Mouse (Mus musculus): ENCODE measurements around the gene BC107364. TPM values are rescaled to one million over a fixed set of nuclear protein-coding genes. Genes with fewer than 3 reads are reported as not detected.
"Not testable (repeated sequence)": the region's sequence is repeated elsewhere in the genome, so short reads cannot be mapped to it uniquely, and the experiment has no call there.

The BC107364 gene
- polyA plus RNA-seq, 1 experiment from 2014 or later, result 0.55 TPM

DNA sequence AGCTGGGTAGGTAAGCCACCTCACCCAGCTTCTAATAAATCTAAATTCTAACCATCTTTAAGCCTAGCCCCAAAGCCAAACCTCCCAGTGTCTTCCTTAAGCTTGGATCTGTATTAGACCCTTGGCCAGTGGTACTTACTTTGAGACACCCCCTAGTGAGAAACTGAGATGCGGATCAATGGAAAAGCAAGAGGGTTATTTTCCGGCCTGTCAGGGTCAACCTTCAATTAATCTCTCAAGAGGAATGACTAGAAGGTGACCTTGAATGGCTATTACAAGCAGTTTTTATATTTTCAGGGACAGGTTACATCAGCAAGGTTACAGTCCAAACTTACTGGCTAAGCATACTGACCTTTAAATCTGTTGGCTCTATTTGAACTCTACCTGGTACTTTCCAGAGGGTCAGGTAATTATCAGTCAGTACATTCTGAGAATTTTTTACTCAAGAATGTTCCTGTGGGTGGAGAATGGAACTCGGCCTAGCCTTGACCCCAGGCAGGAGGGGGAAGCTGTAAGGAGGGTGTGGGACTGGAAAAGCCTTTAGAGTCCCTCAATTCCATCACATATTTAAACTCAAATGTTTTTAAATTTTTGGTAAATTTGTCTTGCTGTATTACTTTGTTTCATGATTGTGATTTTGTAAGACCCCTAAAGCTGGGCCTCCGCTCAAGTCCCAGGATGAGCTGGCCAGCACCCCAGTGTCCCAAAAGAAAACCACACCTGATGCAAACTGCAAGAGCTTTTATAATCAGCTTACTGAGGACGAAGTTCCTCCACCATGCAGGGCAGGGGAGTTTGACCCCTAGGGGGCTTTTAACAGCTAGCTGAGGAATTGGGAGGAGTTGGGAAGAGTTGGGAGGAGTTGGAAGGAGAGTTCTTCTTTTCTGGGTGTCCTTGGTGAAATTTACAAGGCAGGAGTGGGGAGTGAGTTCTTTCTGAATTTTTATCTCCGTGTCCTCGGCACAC, 34.0 kb downstream of the BC107364 start:
- 69% methylated on average over 7 of the region's 7 CpGs for WGBS
- H3K4me1 ChIP-seq, result 0 out of 2 replicates have a peak, but pooled peaks cover 3% of the 10 kb centered on the region
- no peaks in the 10 kb centered on the region for H3K36me3 ChIP-seq
- no peak for ATAC-seq (ENCODE audit: insufficient number of reproducible peaks, low FRiP score, low TSS enrichment, low read depth)
- H3K27me3 ChIP-seq, result no peaks in the 10 kb centered on the region
- H3K9ac ChIP-seq, result no peak overlapping the region
- no peak overlapping the region for H3K4me2 ChIP-seq
- H3K4me3 ChIP-seq, result no peak overlapping the region
- no peaks in the 10 kb centered on the region for H3K9me3 ChIP-seq
- no peak overlapping the region for H3K27ac ChIP-seq

DNA sequence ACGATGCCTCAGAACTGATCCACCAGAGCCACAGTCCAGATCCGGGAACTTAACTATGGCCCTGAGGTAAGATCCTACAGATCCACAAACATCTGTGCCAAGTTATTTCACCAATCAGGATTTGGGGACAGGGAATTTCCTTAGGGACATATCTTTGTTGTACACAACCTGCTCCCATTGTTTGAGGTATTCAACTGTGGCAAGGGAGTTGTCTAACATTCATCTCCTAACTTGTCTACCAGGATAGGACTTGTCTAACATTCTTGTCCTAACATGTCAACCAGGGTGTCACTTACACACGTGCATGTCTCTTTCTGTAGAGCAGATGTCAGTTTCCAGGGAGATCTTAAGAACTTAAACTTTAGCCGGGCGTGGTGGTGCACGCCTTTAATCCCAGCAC, 35.5 kb downstream of the BC107364 start:
- Histone ChIP-seq H3K27ac (no peak overlapping the region), H3K4me1 (0 out of 2 replicates have a peak, but pooled peaks cover 3% of the 10 kb centered on the region), H3K9ac (no peak overlapping the region), H3K4me3 (no peak overlapping the region), H3K27me3 (peaks cover under 1% of the 10 kb centered on the region; the same call in 1 of the 2 replicates), H3K4me2 (no peak overlapping the region), H3K36me3 (no peaks in the 10 kb centered on the region), H3K9me3 (no peaks in the 10 kb centered on the region)
- 86% methylated on average over 6 of the region's 6 CpGs for WGBS
- ATAC-seq (ENCODE audit: insufficient number of reproducible peaks, low FRiP score, low TSS enrichment, low read depth), result no peak

DNA sequence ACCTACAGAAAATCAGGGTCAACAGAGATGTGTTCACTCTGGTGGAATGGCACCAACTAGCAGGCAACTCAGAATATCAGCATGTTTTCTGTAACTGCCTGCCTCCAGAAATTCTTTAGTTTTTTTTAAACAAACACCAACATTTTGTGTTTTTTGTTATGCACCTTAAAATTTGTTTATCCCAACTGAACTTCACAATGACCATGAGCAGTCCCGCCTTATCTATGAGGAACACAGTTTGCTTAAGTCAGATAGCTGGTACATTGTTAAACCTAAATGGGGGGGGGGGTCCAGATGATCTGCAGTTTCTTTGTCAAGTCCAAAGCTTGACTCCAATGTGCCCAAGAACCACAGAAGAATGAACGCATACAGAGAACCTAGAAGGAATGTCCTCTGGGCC, 36.0 kb downstream of the BC107364 start:
- H3K4me3 ChIP-seq, result no peak overlapping the region
- H3K9ac ChIP-seq, result no peak overlapping the region
- H3K4me2 ChIP-seq, result no peak overlapping the region
- ATAC-seq (ENCODE audit: insufficient number of reproducible peaks, low FRiP score, low TSS enrichment, low read depth), result no peak
- WGBS, result 87% methylated on average over 2 of the region's 2 CpGs
- H3K36me3 ChIP-seq, result no peaks in the 10 kb centered on the region
- peaks cover 5% of the 10 kb centered on the region; the same call in 1 of the 2 replicates for H3K27me3 ChIP-seq
- no peaks in the 10 kb centered on the region for H3K9me3 ChIP-seq
- H3K27ac ChIP-seq, result no peak overlapping the region
- 0 out of 2 replicates have a peak, but pooled peaks cover 3% of the 10 kb centered on the region for H3K4me1 ChIP-seq

DNA sequence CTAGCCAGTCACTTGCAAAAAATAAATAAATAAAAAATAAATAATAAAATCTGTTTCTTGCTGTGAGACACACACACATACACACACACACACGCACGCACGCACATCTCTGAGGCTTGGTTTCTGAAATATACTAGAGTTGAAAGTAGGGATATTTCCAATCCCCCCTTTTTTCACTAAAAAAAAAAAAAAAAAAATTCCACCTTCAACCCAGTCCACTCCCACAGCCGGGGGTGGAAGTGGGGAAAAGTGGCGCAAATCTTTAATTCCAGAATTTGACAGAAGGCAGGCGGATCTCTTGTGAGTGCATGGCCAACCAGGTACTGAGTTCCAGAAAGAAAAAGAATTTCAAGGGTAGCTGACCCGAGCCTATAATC, 37.2 kb downstream of the BC107364 start:
- H3K27ac ChIP-seq, result no peak overlapping the region
- H3K9ac ChIP-seq, result no peak overlapping the region
- peak overlapping the region; percentile 80 for H3K4me2 ChIP-seq
- no peaks in the 10 kb centered on the region for H3K36me3 ChIP-seq
- ATAC-seq (ENCODE audit: insufficient number of reproducible peaks, low FRiP score, low TSS enrichment, low read depth), result no peak
- 37% methylated on average over 7 of the region's 7 CpGs for WGBS
- no peaks in the 10 kb centered on the region for H3K9me3 ChIP-seq
- H3K4me1 ChIP-seq, result 0 out of 2 replicates have a peak, but pooled peaks cover 3% of the 10 kb centered on the region
- H3K27me3 ChIP-seq, result peaks cover 13% of the 10 kb centered on the region
- H3K4me3 ChIP-seq, result peak overlapping the region; percentile 68

DNA sequence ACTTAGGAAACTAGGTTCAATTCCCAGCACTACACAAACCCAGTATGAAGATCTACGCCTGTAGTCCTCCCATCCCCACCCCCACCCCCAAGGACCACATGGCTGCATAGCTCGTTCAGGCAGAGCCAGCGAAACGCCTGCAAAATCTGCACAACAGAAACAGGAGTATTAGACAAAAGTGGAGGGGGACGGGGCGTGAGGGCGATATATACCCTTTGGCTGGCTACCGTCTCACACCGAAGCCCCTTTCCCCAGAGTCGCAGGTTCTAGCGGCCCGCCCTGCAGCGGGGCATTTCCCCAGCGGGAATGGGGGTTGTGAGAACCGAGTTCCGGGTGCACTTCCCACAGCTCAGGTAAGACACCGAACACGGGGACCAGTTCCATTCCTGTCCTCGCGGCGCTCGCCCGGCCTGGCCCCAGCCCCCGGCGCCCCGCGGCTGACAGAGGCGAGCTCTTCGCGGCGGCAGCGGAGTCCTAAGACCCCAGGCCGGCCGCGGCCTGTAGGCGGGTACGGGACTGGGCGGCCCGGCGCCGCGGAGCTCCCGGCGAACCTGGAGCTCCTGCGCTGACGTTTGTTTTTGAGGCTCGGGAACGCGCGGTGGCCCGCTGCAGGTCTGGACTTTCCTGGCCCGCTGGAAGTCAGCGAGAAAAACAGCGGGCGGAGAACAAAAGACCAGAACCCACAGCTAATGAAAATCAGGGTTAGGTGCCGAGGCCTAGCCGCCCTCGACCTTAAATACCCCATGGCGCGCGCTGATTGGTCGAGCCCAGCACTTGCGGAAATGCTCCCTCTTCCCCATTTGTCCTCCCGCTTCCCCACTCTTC, 37.8 kb downstream of the BC107364 start:
- peak overlapping the region; percentile 84 for H3K27ac ChIP-seq
- WGBS, result under 1% methylated on average over 64 of the region's 64 CpGs
- H3K9me3 ChIP-seq, result no peaks in the 10 kb centered on the region
- peak overlapping the region; percentile 68 for H3K4me3 ChIP-seq
- H3K4me1 ChIP-seq, result peaks cover 8% of the 10 kb centered on the region
- peak overlapping the region; percentile 75 for H3K9ac ChIP-seq
- H3K4me2 ChIP-seq, result peak overlapping the region; percentile 80
- peak; percentile 78; the same call in 1 of the 2 replicates for ATAC-seq (ENCODE audit: insufficient number of reproducible peaks, low FRiP score, low TSS enrichment, low read depth)
- H3K27me3 ChIP-seq, result peaks cover 19% of the 10 kb centered on the region
- no peaks in the 10 kb centered on the region for H3K36me3 ChIP-seq

DNA sequence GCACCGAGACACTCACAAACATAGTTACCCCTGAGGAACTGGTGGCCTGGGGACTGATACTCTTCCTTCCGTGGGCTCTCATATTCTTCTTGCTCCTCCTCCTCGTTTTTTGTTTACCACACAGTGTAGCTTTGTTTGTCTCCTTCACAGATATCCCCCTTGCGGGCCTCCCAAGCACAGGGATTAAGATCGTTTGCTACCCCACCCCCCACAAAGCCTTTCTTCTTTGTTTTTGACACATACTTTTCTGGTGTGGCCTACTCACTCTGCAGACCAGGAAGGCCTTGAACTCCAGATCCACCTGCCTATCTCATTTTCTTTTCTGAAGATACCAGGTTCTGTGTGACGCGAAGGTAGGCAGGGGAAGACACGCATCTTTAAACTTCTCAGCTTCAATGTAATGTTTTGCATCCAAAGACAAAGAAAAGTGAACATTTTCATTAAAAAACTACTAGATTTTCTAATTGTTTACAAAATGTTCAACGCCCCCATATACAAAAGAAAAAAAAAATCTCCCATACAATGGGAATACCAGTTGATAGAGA, 38.5 kb downstream of the BC107364 start:
- WGBS, result 61% methylated on average over 9 of the region's 9 CpGs
- H3K9ac ChIP-seq, result no peak overlapping the region
- no peak for ATAC-seq (ENCODE audit: insufficient number of reproducible peaks, low FRiP score, low TSS enrichment, low read depth)

DNA sequence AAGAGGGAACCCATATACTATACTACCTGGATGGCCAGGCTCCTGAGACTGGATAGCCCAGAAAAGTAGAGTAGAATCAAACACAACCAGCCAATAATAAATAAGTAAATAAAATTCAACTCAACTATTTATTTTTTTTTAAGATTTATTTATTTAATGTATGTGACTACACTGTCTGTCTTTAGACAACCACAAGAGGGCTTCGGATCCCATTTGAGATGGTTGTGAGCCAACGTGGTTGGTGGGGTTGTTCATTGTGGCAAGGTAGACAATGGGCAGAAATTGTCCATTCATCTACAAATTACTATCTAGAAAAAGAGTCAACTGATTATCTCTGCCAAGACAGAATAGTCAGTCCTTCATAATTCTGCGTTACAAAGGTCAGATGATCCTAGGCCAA, 40.3 kb downstream of the BC107364 start:
- H3K27me3 ChIP-seq, result peaks cover 40% of the 10 kb centered on the region
- no peaks in the 10 kb centered on the region for H3K9me3 ChIP-seq
- no peak overlapping the region for H3K27ac ChIP-seq
- ATAC-seq (ENCODE audit: insufficient number of reproducible peaks, low FRiP score, low TSS enrichment, low read depth), result no peak
- H3K4me3 ChIP-seq, result no peak overlapping the region
- no peak overlapping the region for H3K9ac ChIP-seq
- H3K36me3 ChIP-seq, result no peaks in the 10 kb centered on the region
- 85% methylated on average over 3 of the region's 3 CpGs for WGBS
- peaks cover 11% of the 10 kb centered on the region for H3K4me1 ChIP-seq
- H3K4me2 ChIP-seq, result no peak overlapping the region

More for the DNA sequence above, 38.5 kb downstream of the BC107364 start:
- H3K27ac ChIP-seq, result no peak overlapping the region
- peaks cover 11% of the 10 kb centered on the region for H3K4me1 ChIP-seq
- no peaks in the 10 kb centered on the region for H3K9me3 ChIP-seq
- H3K4me2 ChIP-seq, result peak overlapping the region; percentile 80
- peaks cover 26% of the 10 kb centered on the region for H3K27me3 ChIP-seq
- no peaks in the 10 kb centered on the region for H3K36me3 ChIP-seq
- H3K4me3 ChIP-seq, result peak overlapping the region; percentile 68

DNA sequence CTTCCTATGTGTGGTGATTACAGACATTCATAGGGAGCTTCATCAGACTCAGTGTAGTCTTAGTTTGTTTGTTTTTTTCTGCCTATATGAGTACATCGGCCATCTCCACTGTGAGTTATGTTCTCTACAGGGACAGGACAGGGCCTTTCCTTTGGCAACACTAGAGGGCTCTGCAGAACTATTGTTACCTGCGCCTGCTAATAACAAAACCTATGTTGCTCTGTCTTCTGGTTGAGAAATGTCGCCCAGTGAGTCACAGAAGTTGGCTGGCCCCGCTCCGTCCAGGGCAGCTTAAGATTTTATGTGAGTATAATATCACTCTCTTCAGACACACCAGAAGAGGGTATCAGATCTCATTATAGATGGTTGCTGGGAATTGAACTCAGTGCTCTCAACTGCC, 41.1 kb downstream of the BC107364 start:
- Histone ChIP-seq H3K27ac (no peak overlapping the region), H3K4me2 (no peak overlapping the region), H3K36me3 (no peaks in the 10 kb centered on the region), H3K9ac (no peak overlapping the region), H3K4me3 (no peak overlapping the region), H3K9me3 (no peaks in the 10 kb centered on the region), H3K4me1 (peaks cover 11% of the 10 kb centered on the region), H3K27me3 (peaks cover 47% of the 10 kb centered on the region)
- 81% methylated on average over 5 of the region's 5 CpGs for WGBS
- no peak for ATAC-seq (ENCODE audit: insufficient number of reproducible peaks, low FRiP score, low TSS enrichment, low read depth)

DNA sequence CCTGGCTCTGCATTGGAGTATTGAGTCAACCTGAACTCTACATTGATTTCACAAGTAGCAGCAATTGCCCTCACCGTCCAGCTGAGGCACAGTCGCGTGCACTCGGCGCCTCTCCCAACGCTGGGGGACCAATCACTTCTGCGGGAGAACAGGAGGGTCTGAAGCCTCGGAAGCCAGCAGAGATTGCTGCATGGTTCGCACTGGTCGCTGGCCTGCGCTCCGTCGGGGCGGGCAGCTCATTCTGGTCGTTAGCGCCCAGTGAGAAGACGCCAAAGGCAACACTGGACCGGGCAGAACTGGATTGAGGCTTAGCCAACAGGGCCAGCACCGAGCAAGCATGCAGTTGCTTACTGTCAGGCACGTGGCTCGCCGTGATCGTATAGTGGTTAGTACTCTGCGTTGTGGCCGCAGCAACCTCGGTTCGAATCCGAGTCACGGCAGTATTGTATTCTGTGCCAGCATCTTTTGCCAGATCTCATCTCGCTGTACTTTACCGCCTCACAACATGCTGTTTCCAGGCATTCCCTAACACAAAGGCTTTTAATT, 42.3 kb downstream of the BC107364 start:
- peak overlapping the region; percentile 15 for H3K4me3 ChIP-seq
- 5% methylated on average over 31 of the region's 31 CpGs for WGBS
- no peaks in the 10 kb centered on the region for H3K36me3 ChIP-seq
- no peak for ATAC-seq (ENCODE audit: insufficient number of reproducible peaks, low FRiP score, low TSS enrichment, low read depth)
- H3K9ac ChIP-seq, result no peak overlapping the region
- peaks cover 12% of the 10 kb centered on the region for H3K4me1 ChIP-seq
- H3K4me2 ChIP-seq, result peak overlapping the region; percentile 29; the same call in 1 of the 2 replicates
- H3K27me3 ChIP-seq, result peaks cover 58% of the 10 kb centered on the region
- H3K27ac ChIP-seq, result no peak overlapping the region
- H3K9me3 ChIP-seq, result no peaks in the 10 kb centered on the region

DNA sequence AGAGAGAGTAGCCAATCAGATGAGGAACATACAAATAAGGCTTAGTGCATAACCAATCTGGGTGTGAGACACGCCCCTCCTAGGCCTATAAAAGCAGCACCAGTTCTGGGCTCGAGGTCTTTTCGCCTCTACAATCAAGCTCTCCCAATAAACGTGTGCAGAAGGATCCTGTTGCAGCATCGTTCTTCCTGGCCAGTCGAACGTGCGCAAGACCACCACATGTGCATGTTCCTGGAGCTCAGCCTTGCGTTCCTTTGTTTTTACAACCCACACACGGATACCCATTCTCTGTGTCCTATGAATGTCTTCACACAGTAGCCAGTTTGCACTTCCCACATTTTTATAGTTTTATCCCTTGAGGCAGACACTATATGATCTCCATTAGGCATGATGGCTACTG, 44.0 kb downstream of the BC107364 start:
- H3K9ac ChIP-seq; ATAC-seq (ENCODE audit: insufficient number of reproducible peaks, low FRiP score, low TSS enrichment, low read depth); H3K4me2 ChIP-seq; H3K27ac ChIP-seq; H3K36me3 ChIP-seq; H3K9me3 ChIP-seq; H3K4me3 ChIP-seq: not testable (repeated sequence)
- peaks cover 75% of the 10 kb centered on the region for H3K27me3 ChIP-seq
- peaks cover 16% of the 10 kb centered on the region for H3K4me1 ChIP-seq
- 81% methylated on average over 10 of the region's 10 CpGs for WGBS

All from limb, embryonic 15.5 days (tissue).